Mouse (Mus musculus) MEL (cell line): ENCODE measurements around the gene Pitpnb. TPM values are rescaled to one million over a fixed set of nuclear protein-coding genes. Genes with fewer than 3 reads are reported as not detected.

ENCODE experiments used
- DNase-seq: peaks from one replicate; pipeline ENCODE4 v3.0.0; 2011; ENCODE audit warnings: low read depth, low spot score
- H3K27ac ChIP-seq: 2 replicates; pipeline ENCODE4 v1.5.1; 2012; ENCODE audit warnings: low read depth, mild to moderate bottlenecking, control low read depth, low read length, moderate library complexity; ENCODE audit not compliant: control insufficient read depth
- H3K27me3 ChIP-seq, 2 experiments: fragments of 150-350 bp in 1 of 2; sonication (generic) in 1 of 2; 2 replicates each; pipeline ENCODE4 v1.6.1; 2012; ENCODE audit warnings: low read length in 2 of 2, mild to moderate bottlenecking in 2 of 2, improper control_type of control experiment in 1 of 2, moderate library complexity in 1 of 2; ENCODE audit not compliant: insufficient read depth in 2 of 2, control insufficient read depth in 1 of 2
- H3K36me3 ChIP-seq, 2 experiments: 2 replicates each; pipeline ENCODE4 v1.6.1; 2012 to 2014; ENCODE audit warnings: low read length in 2 of 2, improper control_type of control experiment in 1 of 2, inconsistent platforms in 1 of 2, mild to moderate bottlenecking in 1 of 2; ENCODE audit not compliant: insufficient read depth in 2 of 2, control insufficient read depth in 1 of 2
- H3K4me1 ChIP-seq, 2 experiments: fragments of 150-350 bp in 1 of 2; sonication (generic) in 1 of 2; 2 replicates each; pipeline ENCODE4 v1.6.1; 2012; ENCODE audit warnings: low read length in 2 of 2, improper control_type of control experiment in 1 of 2, mild to moderate bottlenecking in 1 of 2; ENCODE audit not compliant: insufficient read depth in 2 of 2, control insufficient read depth in 1 of 2
- H3K4me3 ChIP-seq, 2 experiments: fragments of 150-350 bp in 1 of 2; sonication (generic) in 1 of 2; 2 replicates each; pipeline ENCODE4 v1.5.1; 2012; ENCODE audit warnings: low read depth in 2 of 2, low read length in 2 of 2, mild to moderate bottlenecking in 2 of 2, moderate library complexity in 2 of 2, control low read depth in 1 of 2, improper control_type of control experiment in 1 of 2; ENCODE audit not compliant: control insufficient read depth in 1 of 2, insufficient read depth in 1 of 2
- H3K79me2 ChIP-seq: 2 replicates; pipeline ENCODE4 v1.6.1; 2012; ENCODE audit warnings: mild to moderate bottlenecking, low read length, moderate library complexity; ENCODE audit not compliant: control insufficient read depth, poor library complexity, insufficient read depth
- H3K9ac ChIP-seq: 2 replicates; pipeline ENCODE4 v1.6.1; 2012; ENCODE audit warnings: low read depth, mild to moderate bottlenecking, control low read depth, low read length, moderate library complexity; ENCODE audit not compliant: control insufficient read depth, poor library complexity, severe bottlenecking
- H3K9me3 ChIP-seq: fragments of 150-350 bp; sonication (generic); replicated peaks from 2 replicates; pipeline ENCODE4 v1.6.1; 2012; ENCODE audit warnings: mild to moderate bottlenecking, low read length, improper control_type of control experiment, moderate library complexity; ENCODE audit not compliant: insufficient read depth
- BHLHE40 ChIP-seq: IDR thresholded peaks from 2 replicates; pipeline ENCODE4 v1.6.1; 2012; ENCODE audit warnings: low read depth, mild to moderate bottlenecking, inconsistent platforms, low read length, improper control_type of control experiment, borderline replicate concordance
- CTCF ChIP-seq, 3 experiments: IDR thresholded peaks in 2 of 3; conservative IDR thresholded peaks in 1 of 3; 2 replicates each; pipeline ENCODE4 v1.5.1; 2011 to 2012; ENCODE audit warnings: low read length in 3 of 3, low read depth in 2 of 3, mild to moderate bottlenecking in 2 of 3, improper control_type of control experiment in 1 of 3, inconsistent platforms in 1 of 3, mixed read lengths in 1 of 3, moderate library complexity in 1 of 3; ENCODE audit not compliant: control insufficient read depth in 1 of 3, insufficient read depth in 1 of 3, poor library complexity in 1 of 3, severe bottlenecking in 1 of 3
- ELF1 ChIP-seq: IDR thresholded peaks from 2 replicates; pipeline ENCODE4 v1.6.1; 2014; ENCODE audit warnings: low read depth, mild to moderate bottlenecking, inconsistent platforms, low read length, improper control_type of control experiment, moderate library complexity
- GATA1 ChIP-seq: IDR thresholded peaks from 2 replicates; pipeline ENCODE4 v1.6.1; 2011; ENCODE audit warnings: low read depth, low read length, improper control_type of control experiment
- HCFC1 ChIP-seq: IDR thresholded peaks from 2 replicates; pipeline ENCODE4 v1.6.1; 2012; ENCODE audit warnings: low read depth, mild to moderate bottlenecking, inconsistent platforms, low read length, improper control_type of control experiment, moderate library complexity
- KAT2A ChIP-seq: conservative IDR thresholded peaks from 2 replicates; pipeline ENCODE4 v1.6.1; 2012; ENCODE audit warnings: low read depth, low read length, improper control_type of control experiment, inconsistent platforms
- MAX ChIP-seq: IDR thresholded peaks from 2 replicates; pipeline ENCODE4 v1.6.1; 2011; ENCODE audit warnings: low read length, improper control_type of control experiment
- MAZ ChIP-seq: IDR thresholded peaks from 2 replicates; pipeline ENCODE4 v1.6.1; 2012; ENCODE audit warnings: low read depth, mild to moderate bottlenecking, inconsistent platforms, low read length, improper control_type of control experiment
- MEF2A ChIP-seq: IDR thresholded peaks from 2 replicates; pipeline ENCODE4 v1.6.1; 2014; ENCODE audit warnings: low read depth, mild to moderate bottlenecking, inconsistent platforms, low read length, improper control_type of control experiment; ENCODE audit not compliant: poor library complexity, insufficient replicate concordance, severe bottlenecking; ENCODE audit errors: extremely low read depth
- MYB ChIP-seq: IDR thresholded peaks from 2 replicates; pipeline ENCODE4 v1.6.1; 2011; ENCODE audit warnings: mild to moderate bottlenecking, low read depth, low read length, improper control_type of control experiment
- MYC ChIP-seq: IDR thresholded peaks from 2 replicates; pipeline ENCODE4 v1.6.1; 2011; ENCODE audit warnings: low read depth, mild to moderate bottlenecking, low read length, improper control_type of control experiment, moderate library complexity
- NRF1 ChIP-seq: IDR thresholded peaks from 2 replicates; pipeline ENCODE4 v1.6.1; 2014; ENCODE audit warnings: low read depth, mild to moderate bottlenecking, inconsistent platforms, low read length, improper control_type of control experiment, moderate library complexity; ENCODE audit not compliant: poor library complexity, insufficient read depth, severe bottlenecking
- POLR2AphosphoS2 ChIP-seq: IDR thresholded peaks from 2 replicates; pipeline ENCODE4 v1.6.1; 2011; ENCODE audit warnings: low read length, improper control_type of control experiment
- POLR2AphosphoS5 ChIP-seq: IDR thresholded peaks from 2 replicates; pipeline ENCODE4 v1.6.1; 2012; ENCODE audit warnings: low read depth, borderline replicate concordance, mild to moderate bottlenecking, inconsistent platforms, low read length, moderate library complexity, mixed read lengths
- RAD21 ChIP-seq: IDR thresholded peaks from 2 replicates; pipeline ENCODE4 v1.6.1; 2011; ENCODE audit warnings: mild to moderate bottlenecking, low read depth, low read length, improper control_type of control experiment
- RCOR1 ChIP-seq: IDR thresholded peaks from 2 replicates; pipeline ENCODE4 v1.6.1; 2012; ENCODE audit warnings: low read depth, mild to moderate bottlenecking, inconsistent platforms, low read length, improper control_type of control experiment
- SMC3 ChIP-seq: IDR thresholded peaks from 2 replicates; pipeline ENCODE4 v1.6.1; 2011; ENCODE audit warnings: low read depth, low read length, improper control_type of control experiment
- TCF12 ChIP-seq: IDR thresholded peaks from 2 replicates; pipeline ENCODE4 v1.6.1; 2014; ENCODE audit warnings: low read depth, mild to moderate bottlenecking, inconsistent platforms, low read length, improper control_type of control experiment, moderate library complexity
- USF1 ChIP-seq: IDR thresholded peaks from 2 replicates; pipeline ENCODE4 v1.6.1; 2014; ENCODE audit warnings: low read depth, mild to moderate bottlenecking, inconsistent platforms, low read length, improper control_type of control experiment, moderate library complexity
- ZKSCAN1 ChIP-seq: IDR thresholded peaks from 2 replicates; pipeline ENCODE4 v1.6.1; 2012; ENCODE audit warnings: low read depth, mild to moderate bottlenecking, inconsistent platforms, low read length, improper control_type of control experiment, moderate library complexity
- ZNF384 ChIP-seq: IDR thresholded peaks from 2 replicates; pipeline ENCODE4 v1.6.1; 2012; ENCODE audit warnings: low read depth, mild to moderate bottlenecking, inconsistent platforms, low read length, improper control_type of control experiment
- polyA plus RNA-seq, 2 experiments: library from polyadenylated mRNA; stranded (reverse) in 1 of 2; unstranded in 1 of 2; fragments of >175 nt in 1 of 2; fragments of >200 nt in 1 of 2; gene quantifications; 2 replicates each; pipeline versions ENCODE4 v1.2.1 to v1.2.4; 2012; ENCODE audit warnings: low replicate concordance in 2 of 2, low read depth in 1 of 2; ENCODE audit not compliant: insufficient read length in 2 of 2, insufficient read depth in 1 of 2, missing spikeins in 1 of 2
- total RNA-seq: library from RNA; depleted of rRNA; stranded (reverse); fragments of 300-350 nt; gene quantifications from 2 replicates; pipeline ENCODE4 v1.2.3, GENCODE M21; 2012

The Pitpnb gene
- total and polyA plus RNA-seq, 3 experiments: 21.8 to 111 (median 88.5) TPM

GRCm38 (mm10) chr5:111414770-111415249, 84.2 kb downstream of the Pitpnb start:
- H3K4me3 ChIP-seq: no peak overlapping the region
- no peaks in the 10 kb centered on the region for H3K79me2 ChIP-seq
- H3K9ac ChIP-seq: no peak overlapping the region
- no peaks in the 10 kb centered on the region for H3K9me3 ChIP-seq
- no peak for DNase-seq
- H3K36me3 ChIP-seq: no peaks in the 10 kb centered on the region
- H3K4me1 ChIP-seq: no peaks in the 10 kb centered on the region
- H3K27me3 ChIP-seq: no peaks in the 10 kb centered on the region
- H3K27ac ChIP-seq: no peak overlapping the region
- TF ChIP-seq MYB (no peak), MYC (no peak), USF1 (no peak), HCFC1 (no peak), GATA1 (no peak), KAT2A (no peak)
- TF ChIP-seq, all 39 proteins: peak for 0

- no peak overlapping the region for H3K4me3 ChIP-seq
- no peak for TF ChIP-seq BHLHE40
- TF ChIP-seq HCFC1: no peak
- TF ChIP-seq ZNF384: no peak
- TF ChIP-seq POLR2AphosphoS5: no peak
- TF ChIP-seq ELF1: no peak
- no peak for TF ChIP-seq RCOR1
- no peak for TF ChIP-seq CTCF (IDR thresholded peaks at IDR 0.05 in 2 of 3, conservative IDR thresholded peaks at IDR 0.05 in 1 of 3; ENCODE audit: control insufficient read depth in 1 of 3, insufficient read depth in 1 of 3, low read depth in 2 of 3, low read length in 3 of 3, poor library complexity in 1 of 3, severe bottlenecking in 1 of 3)
- no peak for TF ChIP-seq MAX
- no peak for TF ChIP-seq MEF2A
- no peak for TF ChIP-seq RAD21
- no peak for TF ChIP-seq POLR2AphosphoS2
- H3K27ac ChIP-seq: no peak overlapping the region
- no peaks in the 10 kb centered on the region for H3K27me3 ChIP-seq
- H3K4me1 ChIP-seq: no peaks in the 10 kb centered on the region
- H3K36me3 ChIP-seq: no peaks in the 10 kb centered on the region
- no peak for DNase-seq
- no peak overlapping the region for H3K9ac ChIP-seq
- no peaks in the 10 kb centered on the region for H3K9me3 ChIP-seq
- H3K79me2 ChIP-seq: no peaks in the 10 kb centered on the region
These were observed 85.0 kb downstream of the Pitpnb start for GRCm38 (mm10) chr5:111415575-111415974.

GRCm38 (mm10) chr5:111416048-111416447, 85.5 kb downstream of the Pitpnb start:
- H3K27me3 ChIP-seq: no peaks in the 10 kb centered on the region
- TF ChIP-seq RAD21 (no peak), ZKSCAN1 (no peak), MAZ (no peak), SMC3 (no peak), POLR2AphosphoS2 (no peak), TCF12 (no peak), CTCF (IDR thresholded peaks at IDR 0.05 in 2 of 3, conservative IDR thresholded peaks at IDR 0.05 in 1 of 3; ENCODE audit: control insufficient read depth in 1 of 3, insufficient read depth in 1 of 3, low read depth in 2 of 3, low read length in 3 of 3, poor library complexity in 1 of 3, severe bottlenecking in 1 of 3) (no peak), NRF1 (no peak)
- H3K79me2 ChIP-seq: no peaks in the 10 kb centered on the region
- no peak for DNase-seq
- no peaks in the 10 kb centered on the region for H3K4me1 ChIP-seq
- no peak overlapping the region for H3K9ac ChIP-seq
- no peak overlapping the region for H3K27ac ChIP-seq
- no peak overlapping the region for H3K4me3 ChIP-seq
- H3K36me3 ChIP-seq: no peaks in the 10 kb centered on the region
- H3K9me3 ChIP-seq: no peaks in the 10 kb centered on the region
